Mouse (Mus musculus): ENCODE measurements around the gene Adk.
A peak's percentile ranks its signal among the peaks of the same experiment; 100 is the strongest.

Adk gene

GRCm38 (mm10) chr14:21150301-21150700, 97.9 kb downstream of the Adk start:
- DNase-seq (ENCODE audit: extremely low read depth, low read depth), result no peak

DNA sequence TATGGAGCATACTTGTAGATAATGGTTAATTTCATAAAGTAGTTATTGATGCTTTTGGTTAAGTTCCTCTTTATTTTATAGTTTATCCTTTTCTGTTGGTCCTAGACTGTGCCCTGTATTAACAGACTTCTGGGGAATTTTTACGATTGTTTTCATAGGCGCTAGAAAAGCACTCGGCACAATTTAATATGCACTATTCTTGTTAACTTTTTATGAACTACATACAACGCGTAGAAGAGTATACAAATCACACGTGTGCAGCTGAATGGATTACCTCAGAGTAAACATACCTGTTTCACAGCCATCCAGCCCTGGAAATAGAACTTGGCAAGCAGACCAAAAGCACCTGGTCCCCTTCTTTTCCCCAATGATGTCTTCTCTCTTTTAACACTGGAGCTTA, 99.7 kb downstream of the Adk start:
- DNase-seq (ENCODE audit: extremely low read depth, low read depth), result no peak

DNA sequence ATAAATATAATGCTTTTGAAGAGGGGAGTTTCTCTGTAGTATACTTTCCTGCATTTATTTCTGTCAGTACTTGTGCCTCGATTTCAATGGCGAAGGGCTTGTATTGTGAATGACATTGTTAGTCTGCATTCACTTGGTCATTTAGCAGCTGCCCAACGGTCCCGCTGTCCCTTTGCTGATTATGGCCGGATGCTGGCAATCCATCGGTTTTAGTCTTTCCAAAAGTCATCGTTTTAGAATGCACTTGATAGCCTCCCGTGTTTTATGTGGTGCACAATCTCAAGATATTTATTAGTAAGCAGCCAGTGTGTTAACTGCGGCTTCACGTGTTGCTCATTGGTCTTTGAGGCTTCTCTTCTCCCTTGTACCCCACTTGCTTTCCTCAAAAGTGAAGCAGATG, 113.3 kb downstream of the Adk start:
- no peak for DNase-seq (ENCODE audit: extremely low read depth, low read depth)

DNA sequence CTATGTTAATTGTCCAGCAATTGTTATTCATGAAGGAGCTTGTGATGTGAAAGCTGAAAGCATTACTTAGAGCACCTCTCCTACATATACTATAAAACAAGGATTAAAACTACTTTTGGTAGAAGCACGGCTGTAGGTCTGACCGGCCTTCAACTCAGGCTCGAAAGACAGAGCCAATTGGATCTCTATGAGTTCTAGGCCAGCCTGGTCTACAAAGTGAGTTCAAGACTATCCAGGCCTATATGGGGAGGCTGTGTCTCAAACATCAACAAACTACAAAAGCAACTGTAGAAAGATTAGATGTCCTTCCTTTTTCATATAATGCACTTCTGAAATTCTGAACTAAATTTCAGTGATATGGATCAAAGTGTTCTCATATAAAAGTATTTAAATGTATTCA, 113.7 kb downstream of the Adk start:
- DNase-seq (ENCODE audit: extremely low read depth, low read depth), result no peak

DNA sequence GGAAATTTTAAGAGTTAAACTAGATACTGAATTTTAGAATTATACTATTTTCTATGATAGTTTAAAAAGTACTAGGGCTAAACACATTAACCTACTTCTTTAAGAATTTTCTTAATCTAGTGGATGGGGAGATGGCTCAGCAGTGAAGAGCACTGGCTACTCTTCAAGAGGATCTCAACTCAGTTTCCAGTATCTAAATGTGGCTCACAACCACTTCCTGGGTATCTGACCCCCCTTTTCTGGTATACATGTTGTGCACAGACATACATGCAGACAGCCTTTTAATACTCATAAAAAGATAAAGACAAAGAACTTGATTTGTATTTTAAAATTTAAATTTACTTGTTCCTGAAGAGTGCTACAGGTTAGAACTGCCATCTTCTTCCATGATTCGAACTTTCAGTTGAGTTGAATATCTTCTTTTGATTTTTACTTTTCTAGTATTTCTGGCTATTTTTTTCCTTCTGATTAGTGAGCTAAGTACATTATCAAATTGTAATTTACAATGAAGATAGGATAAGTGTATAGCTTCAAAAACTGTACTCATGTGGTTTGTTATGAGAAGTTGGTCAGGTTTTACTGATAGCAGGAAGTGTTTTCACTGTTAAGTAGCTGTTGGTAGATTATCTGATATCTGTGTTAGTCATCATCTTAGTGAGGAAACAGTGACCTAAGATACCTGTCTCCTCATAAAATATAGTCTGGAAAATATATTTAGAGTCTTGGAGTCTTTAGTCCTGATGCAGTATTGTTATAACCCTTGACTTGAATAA, 121.8 kb downstream of the Adk start:
- no peak for DNase-seq (ENCODE audit: extremely low read depth, low read depth)

GRCm38 (mm10) chr14:21174804-21175203, 122.4 kb downstream of the Adk start:
- no peak for DNase-seq (ENCODE audit: extremely low read depth, low read depth)

DNA sequence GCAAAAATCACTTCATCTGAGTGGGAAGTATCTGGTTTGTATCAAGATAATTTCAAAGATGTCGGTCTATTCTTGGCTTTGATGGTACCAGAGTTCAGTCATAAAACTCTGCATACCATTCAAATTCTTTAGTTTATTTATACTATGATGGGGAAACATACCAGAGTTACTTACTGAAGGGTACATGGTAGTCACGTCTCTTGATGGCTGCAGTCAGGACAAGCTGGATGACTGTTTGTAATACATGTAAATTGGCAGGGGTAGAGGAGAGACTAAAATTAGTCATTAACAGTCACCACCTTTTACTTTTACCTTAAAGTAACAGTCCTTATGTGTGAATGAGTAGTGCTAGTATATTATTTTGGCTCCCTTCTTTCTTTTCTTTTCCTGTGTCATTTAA, 125.4 kb downstream of the Adk start:
- no peak for DNase-seq (ENCODE audit: extremely low read depth, low read depth)

GRCm38 (mm10) chr14:21178356-21178755, 126.0 kb downstream of the Adk start:
- DNase-seq (ENCODE audit: extremely low read depth, low read depth), result no peak

DNA sequence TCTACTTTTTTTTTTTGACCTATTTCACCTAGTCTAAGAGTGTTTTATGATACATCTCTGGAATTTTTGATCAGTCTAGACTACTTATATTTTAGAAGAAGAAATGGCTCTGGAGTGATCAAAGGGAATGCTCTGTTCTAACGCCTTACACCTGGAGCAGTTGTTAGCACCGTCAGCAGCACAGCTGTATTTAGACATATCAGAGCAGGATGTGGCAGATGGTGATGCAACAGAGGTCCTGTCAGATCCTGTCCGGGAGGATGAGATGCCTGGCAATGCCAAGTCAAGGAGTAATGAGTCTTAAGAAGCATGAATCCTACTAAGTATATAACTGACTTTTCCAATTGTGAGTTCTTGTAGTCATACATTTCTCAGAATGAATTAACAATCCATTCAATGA, 128.7 kb downstream of the Adk start:
- no peak for DNase-seq (ENCODE audit: extremely low read depth, low read depth)

DNA sequence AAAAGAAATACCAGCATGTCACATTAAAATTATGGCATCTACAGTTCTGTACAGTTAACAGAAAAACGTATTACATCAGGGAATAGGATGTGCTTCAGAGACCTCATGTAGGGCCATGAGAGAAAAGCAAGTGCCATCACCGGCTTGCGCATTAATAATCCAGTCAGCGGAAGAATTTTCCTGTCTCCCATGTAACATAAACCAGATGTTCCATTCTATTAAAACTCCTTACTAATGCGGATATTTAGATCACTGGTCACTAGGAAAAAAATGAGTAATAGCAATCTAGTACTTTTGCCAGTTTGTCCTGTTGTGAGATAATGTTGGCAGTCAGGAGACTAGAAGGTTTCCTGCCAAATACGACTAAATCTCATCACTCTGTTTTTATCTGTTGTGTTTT, 139.6 kb downstream of the Adk start:
- DNase-seq (ENCODE audit: extremely low read depth, low read depth), result no peak

- DNase-seq (ENCODE audit: extremely low read depth, low read depth), result no peak
Measured at GRCm38 (mm10) chr14:21192749-21193148, 140.4 kb downstream of the Adk start.

DNA sequence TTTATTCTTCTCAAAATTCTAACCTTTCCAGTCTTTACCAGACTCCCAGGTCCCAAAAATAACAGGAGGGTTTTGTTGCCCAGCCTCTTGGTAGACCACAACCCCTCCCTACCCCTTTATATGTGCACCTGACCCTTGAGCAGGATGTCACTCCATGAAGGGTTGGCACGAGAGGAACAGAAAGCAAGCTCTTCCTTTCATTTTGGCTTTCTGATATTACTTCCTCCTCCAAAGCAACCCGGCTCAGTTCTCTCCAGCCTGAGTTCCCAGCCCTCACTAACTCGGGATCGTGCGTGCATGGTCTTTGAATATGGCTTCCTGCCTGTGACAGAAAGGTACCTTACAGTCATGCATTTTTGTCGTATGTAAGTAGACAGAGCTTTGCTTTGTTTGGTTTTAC, 142.0 kb downstream of the Adk start:
- no peak for DNase-seq (ENCODE audit: extremely low read depth, low read depth)

DNA sequence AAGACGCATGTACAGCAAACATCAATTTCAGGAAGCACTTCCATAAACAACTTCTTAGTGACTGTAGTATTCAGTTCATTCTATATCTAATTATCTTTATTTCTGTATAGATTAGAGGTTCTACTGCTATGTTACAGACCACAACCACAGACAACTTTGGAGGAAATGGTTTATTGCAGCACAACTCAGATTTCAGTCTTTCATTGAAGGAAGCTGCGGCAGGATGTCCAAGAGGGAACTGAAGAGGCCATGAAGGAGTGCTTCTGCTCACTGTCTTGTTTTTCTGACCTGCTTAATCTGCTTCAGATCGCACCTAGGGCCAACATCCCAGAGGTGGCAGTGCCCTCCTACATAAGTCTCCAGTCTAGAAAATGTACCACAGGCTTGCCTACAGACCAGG, 148.5 kb downstream of the Adk start:
- DNase-seq (ENCODE audit: extremely low read depth, low read depth), result no peak

- DNase-seq (ENCODE audit: extremely low read depth, low read depth), result peak; percentile 15
Measured at GRCm38 (mm10) chr14:21206472-21206871, 154.1 kb downstream of the Adk start.

GRCm38 (mm10) chr14:21221574-21222138, 169.3 kb downstream of the Adk start:
- DNase-seq (ENCODE audit: extremely low read depth, low read depth), result no peak

DNA sequence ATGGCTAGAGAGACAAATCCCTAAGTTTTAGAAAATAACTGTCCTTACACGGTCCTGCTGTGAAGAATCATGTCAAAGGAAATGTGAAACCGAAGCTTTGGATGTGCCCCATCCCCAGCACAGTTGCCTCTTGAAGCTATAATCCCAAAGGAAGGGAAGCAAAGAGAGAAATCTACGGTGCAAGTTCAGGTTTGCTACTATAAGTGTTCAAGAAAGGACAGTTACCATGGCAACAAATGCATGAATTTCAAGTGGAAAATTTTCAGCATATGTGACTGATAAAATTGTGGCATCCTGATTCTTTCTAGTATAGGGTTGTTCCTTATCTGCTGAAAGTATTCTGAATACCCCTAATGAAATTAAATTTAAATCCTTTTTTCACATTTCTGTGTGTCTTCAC, 169.8 kb downstream of the Adk start:
- DNase-seq (ENCODE audit: extremely low read depth, low read depth), result no peak

DNA sequence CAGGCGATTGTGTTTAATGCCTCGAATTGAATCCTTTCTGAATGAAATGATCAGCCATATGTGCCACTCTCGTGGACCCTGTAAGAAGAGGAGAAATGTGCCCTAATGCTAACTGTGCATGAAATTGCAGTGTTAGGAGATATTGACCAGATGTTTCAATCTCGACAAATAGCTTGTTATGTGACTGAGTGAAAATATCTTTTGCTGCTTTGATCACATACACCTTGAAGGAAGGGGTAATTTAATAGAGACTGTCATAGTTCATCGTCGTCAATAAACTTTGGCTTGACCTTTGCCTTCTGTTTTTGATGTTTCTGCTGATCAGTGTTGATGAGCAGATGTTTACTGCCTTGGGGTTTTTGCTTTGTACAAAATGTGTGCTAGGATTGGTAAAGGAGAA, 171.1 kb downstream of the Adk start:
- DNase-seq (ENCODE audit: extremely low read depth, low read depth), result no peak

GRCm38 (mm10) chr14:21223971-21224635, 171.7 kb downstream of the Adk start:
- DNase-seq (ENCODE audit: extremely low read depth, low read depth), result no peak

DNA sequence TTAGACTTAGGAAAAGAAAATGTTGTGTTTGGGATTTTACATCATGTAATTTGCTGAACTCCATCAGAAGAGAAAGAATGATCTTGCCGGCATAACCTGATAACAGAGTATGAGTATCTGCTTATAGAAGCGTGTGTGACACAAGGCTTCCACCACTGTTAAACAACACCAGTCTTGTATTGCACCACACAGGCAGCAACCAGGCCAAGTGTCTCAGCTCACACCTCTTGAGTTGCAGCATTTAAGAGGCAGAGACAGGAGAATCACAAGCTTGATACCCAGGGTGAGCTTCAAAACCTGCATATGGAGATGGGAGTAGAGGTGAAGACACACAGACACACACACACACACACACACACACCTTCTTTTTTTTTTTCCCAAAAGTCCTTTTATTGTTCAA, 184.7 kb downstream of the Adk start:
- DNase-seq (ENCODE audit: extremely low read depth, low read depth), result no peak

DNA sequence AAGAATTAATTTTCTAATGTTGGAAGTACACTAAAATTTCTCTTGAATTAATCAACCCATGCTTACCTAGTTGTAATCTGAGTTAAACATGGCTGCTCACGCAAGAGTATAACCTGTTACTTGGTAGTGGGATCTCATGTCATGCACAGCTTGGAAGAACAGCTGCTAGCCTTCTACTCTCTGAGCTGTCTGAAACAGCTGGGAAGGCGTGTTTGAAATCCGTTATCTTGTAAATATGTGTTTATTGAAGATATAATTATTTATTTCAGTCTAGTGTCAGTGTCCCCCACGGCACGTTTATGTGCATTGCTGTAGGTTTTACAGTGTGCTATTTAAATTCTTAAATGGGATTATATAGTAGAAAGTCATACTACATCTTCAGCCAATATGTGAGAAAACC, 188.7 kb downstream of the Adk start:
- no peak for DNase-seq (ENCODE audit: extremely low read depth, low read depth)

DNA sequence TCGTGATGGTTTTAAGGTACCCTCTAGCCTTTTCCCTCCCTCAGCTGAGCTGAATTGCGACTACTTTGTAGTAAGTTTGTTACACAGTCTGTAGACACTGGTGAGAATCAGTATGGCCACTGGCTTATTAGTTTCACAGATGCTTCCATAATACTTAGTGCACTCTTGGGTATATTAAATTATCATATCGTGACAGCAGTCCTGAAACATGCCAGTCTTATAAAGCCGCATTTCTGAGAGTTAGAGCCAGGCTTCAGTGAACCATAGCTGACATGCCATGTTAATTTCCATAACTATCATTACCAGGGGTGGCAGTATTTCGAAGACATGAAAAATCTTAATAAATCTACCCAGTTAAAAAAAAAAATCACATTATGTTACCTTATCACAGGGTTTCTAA, 199.0 kb downstream of the Adk start:
- no peak for DNase-seq (ENCODE audit: extremely low read depth, low read depth)

DNA sequence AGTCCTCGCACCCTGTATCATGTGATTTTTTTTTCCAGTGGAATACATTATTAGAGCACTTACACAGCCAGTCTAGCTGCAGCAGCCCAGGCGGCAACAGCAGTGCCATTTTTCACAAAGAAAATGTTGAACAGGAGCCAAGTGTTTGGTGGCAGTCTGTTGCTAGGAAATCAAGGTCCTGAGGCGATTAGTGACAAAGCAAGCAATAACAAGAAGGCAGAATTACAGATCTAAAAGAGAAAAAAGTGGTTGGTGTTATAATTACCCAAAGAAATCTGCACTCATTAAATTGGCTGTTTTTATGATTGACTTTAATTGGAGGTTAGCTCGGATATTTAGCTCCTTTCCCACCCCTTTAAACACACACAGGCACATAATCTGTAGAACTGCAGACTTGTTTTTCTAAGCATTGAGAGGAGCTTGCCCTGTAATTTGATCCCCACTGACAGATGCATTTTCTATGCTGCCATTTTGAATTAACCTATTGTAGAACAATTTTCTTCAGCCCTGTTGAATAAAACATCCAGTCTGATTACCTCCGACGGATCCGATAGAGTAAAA, 200.0 kb downstream of the Adk start:
- no peak for DNase-seq (ENCODE audit: extremely low read depth, low read depth)
